Mouse (Mus musculus) heart, postnatal 0 days (tissue): ENCODE measurements around the gene Trip12. TPM values are rescaled to one million over a fixed set of nuclear protein-coding genes. Genes with fewer than 3 reads are reported as not detected.

Experiments
- ATAC-seq: fragments of 200-750 bp; cut with Nextera tagmentation; 2 replicates; pipeline ENCODE4 v1.8.0; 2017; ENCODE audit warnings: low read depth, moderate number of reproducible peaks, moderate library complexity; ENCODE audit not compliant: insufficient read depth
- DNase-seq: peaks from one replicate; pipeline ENCODE4 v3.0.0-alpha.2; 2016; ENCODE audit warnings: low spot score
- H3K27ac ChIP-seq: fragments of 300-500 bp; sonication (generic); 2 replicates; pipeline ENCODE4 v1.5.1; 2014; ENCODE audit warnings: low read depth, mild to moderate bottlenecking
- H3K27me3 ChIP-seq: fragments of 300-500 bp; sonication (generic); 2 replicates; pipeline ENCODE4 v1.6.1; 2014; ENCODE audit warnings: low read length, mixed read lengths; ENCODE audit not compliant: control insufficient read depth, insufficient read depth
- H3K36me3 ChIP-seq: fragments of 300-500 bp; sonication (generic); replicated peaks from 2 replicates; pipeline ENCODE4 v1.6.1; 2014; ENCODE audit warnings: low read length, mixed read lengths; ENCODE audit not compliant: control insufficient read depth, insufficient read depth
- H3K4me1 ChIP-seq: fragments of 300-500 bp; sonication (generic); 2 replicates; pipeline ENCODE4 v1.6.1; 2014; ENCODE audit warnings: antibody characterized with exemption; ENCODE audit not compliant: control insufficient read depth, insufficient read depth
- H3K4me2 ChIP-seq: fragments of 300-500 bp; sonication (generic); 2 replicates; pipeline ENCODE4 v1.6.1; 2014; ENCODE audit warnings: low read depth, mild to moderate bottlenecking, low read length, moderate library complexity
- H3K4me3 ChIP-seq: fragments of 300-500 bp; sonication (generic); 2 replicates; pipeline ENCODE4 v1.5.1; 2014; ENCODE audit warnings: low read depth, low read length
- H3K9ac ChIP-seq: fragments of 300-500 bp; sonication (generic); replicated peaks from 2 replicates; pipeline ENCODE4 v1.6.1; 2014; ENCODE audit warnings: low read depth, low read length, mixed read lengths
- H3K9me3 ChIP-seq: fragments of 300-500 bp; sonication (generic); replicated peaks from 2 replicates; pipeline ENCODE4 v1.6.1; 2016; ENCODE audit warnings: low read length; ENCODE audit not compliant: control insufficient read depth
- CTCF ChIP-seq: IDR thresholded peaks from 2 replicates; pipeline ENCODE4 v1.5.1; 2016; ENCODE audit warnings: antibody characterized with exemption, control low read depth, low read depth
- EP300 ChIP-seq: IDR thresholded peaks from 2 replicates; pipeline ENCODE4 v1.6.1; 2016; ENCODE audit warnings: antibody characterized with exemption, low read depth
- WGBS: fragments of 180-500 bp; shearing (Covaris S2); extraction: QIAGEN DNeasy Blood & Tissue Kit; methylation state at CpG from one replicate; pipeline ENCODE4 v1.1.7; 2014; 5-methylcytosine and 5-hydroxymethylcytosine counted together
- polyA plus RNA-seq: library from polyadenylated mRNA; unstranded; fragments of >200 nt; fragmentation: Nextera tagmentation; extraction: Ambion mirVana; gene quantifications from 2 replicates; pipeline ENCODE4 v1.2.1, GENCODE M21; 2015
- total RNA-seq: library from RNA; depleted of rRNA; stranded (reverse); fragments of >200 nt; gene quantifications from 2 replicates; pipeline ENCODE4 v1.2.3, GENCODE M21; 2014; ENCODE audit warnings: low replicate concordance; rRNA removed

Trip12 gene
- total RNA-seq: 93.7 and 109 TPM in 2 replicates
- 29.6 and 31.5 TPM in 2 replicates for polyA plus RNA-seq

DNA sequence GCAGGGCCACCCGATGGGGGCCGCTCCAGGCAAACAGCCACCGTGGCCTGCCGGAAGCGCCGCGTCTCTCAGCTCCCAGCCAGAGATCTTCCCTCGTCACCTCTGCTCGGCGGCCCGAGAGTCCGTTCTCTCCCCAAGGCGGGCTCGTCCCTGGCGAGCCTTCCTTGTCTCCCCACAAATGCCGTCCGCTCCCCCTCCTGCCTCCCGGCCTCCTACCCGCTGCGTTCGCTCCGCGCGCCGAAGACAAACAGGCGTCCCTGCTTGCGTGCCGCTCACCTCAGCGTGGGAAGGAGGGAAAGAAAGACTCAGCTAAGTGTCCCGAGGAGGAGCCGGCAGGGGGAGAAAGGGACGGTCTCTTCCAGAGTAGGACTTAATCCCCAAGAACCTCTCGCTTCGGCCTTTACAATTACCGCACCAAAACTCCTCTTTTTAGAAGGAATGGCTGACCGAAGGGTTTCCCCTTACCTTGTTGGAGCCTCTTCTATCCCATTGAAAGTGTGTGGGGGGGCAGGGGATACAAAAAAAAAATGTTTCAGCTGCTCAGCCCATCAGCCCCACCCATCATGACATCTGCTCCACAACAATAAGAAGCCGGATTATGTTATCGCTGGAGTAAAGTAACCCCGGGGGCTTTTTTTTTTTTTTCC, at the start of gene Trip12:
Trip12 (minus strand) TSS at position 499 of the 647 bp plus-strand sequence.
- WGBS: under 1% methylated on average over 39 of the region's 39 CpGs
- H3K9me3 ChIP-seq: no peaks in the 10 kb centered on the region
- ATAC-seq: peak; percentile 22

DNA sequence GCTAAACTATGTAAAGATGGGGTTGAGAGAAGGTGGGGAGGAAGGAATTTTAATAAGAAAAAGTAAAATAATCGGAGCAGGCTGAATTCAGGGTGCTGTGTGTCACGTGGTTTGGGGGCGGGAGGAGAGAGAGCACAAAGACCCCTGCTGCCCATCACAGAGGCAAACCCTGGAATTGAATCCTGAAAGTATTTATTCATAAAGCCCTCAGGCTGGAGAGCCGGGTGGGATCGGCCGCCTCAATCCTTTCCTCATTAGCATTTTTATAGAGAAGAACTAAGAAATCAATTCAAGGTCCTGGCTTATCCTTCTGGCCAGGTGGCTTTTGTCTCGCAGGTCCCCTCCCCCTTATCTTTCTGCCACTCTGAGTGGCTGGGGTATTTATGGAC, 49.7 kb upstream of the Trip12 start:
- TF ChIP-seq CTCF: no peak
- TF ChIP-seq EP300: no peak
- H3K9me3 ChIP-seq: no peaks in the 10 kb centered on the region
- H3K27me3 ChIP-seq: no peaks in the 10 kb centered on the region
- H3K4me2 ChIP-seq: no peak overlapping the region
- no peaks in the 10 kb centered on the region for H3K4me1 ChIP-seq
- no peaks in the 10 kb centered on the region for H3K36me3 ChIP-seq
- no peak overlapping the region for H3K27ac ChIP-seq
- H3K9ac ChIP-seq: no peak overlapping the region
- H3K4me3 ChIP-seq: no peak overlapping the region
- 44% methylated on average over 7 of the region's 7 CpGs for WGBS
- DNase-seq (no peak), ATAC-seq (no peak)

More for the DNA sequence above, at the start of gene Trip12:
- H3K9ac ChIP-seq: peak within 1 kb of the TSS; percentile 95
- H3K4me1 ChIP-seq: peaks cover 4% of the 10 kb centered on the region; the same call in 1 of the 2 replicates
- H3K27me3 ChIP-seq: no peaks in the 10 kb centered on the region
- peak within 1 kb of the TSS; percentile 97 for H3K4me3 ChIP-seq
- TF ChIP-seq CTCF (no peak), EP300 (no peak)
- H3K27ac ChIP-seq: peak within 1 kb of the TSS; percentile 98
- peak within 1 kb of the TSS; percentile 85 for H3K4me2 ChIP-seq
- H3K36me3 ChIP-seq: no peaks in the 10 kb centered on the region
- peak; percentile 31 for DNase-seq

DNA sequence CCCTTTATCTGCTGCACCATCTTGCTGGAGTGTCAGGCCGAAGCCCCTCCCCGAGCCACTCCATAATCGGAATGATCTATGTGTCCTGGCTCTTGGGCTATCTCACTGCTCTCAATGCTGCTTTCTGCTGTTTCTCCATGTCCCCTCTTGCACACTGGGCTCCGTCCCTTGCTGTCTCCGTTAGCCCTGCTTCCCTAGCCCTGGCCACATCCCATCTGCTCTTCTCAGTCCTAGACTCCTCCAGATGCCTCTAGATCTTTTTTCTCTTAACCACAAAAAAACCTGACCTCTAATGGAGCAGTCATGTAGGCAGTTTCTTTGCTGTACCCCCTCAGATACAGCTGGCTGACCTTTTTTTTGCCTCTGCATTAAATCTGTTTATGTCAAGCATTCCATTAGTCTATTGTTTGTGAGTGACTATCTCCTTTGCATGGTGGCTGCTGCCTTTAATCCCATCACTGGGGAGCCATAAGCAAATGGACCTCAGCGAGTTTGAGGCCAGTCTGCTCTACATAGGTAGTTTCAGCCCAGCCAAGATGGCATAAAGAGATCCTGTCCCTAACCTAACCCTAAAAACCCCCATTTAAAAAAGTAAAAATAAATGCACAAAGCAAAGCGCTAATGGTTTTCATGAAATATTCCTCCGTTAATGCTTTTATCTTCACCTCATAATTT, 49.2 kb upstream of the Trip12 start:
- no peak overlapping the region for H3K9ac ChIP-seq
- no peaks in the 10 kb centered on the region for H3K27me3 ChIP-seq
- H3K4me2 ChIP-seq: no peak overlapping the region
- no peak for ATAC-seq
- no peak for DNase-seq
- TF ChIP-seq CTCF (no peak), EP300 (no peak)
- no peak overlapping the region for H3K4me3 ChIP-seq
- H3K9me3 ChIP-seq: no peaks in the 10 kb centered on the region
- H3K4me1 ChIP-seq: no peaks in the 10 kb centered on the region
- H3K36me3 ChIP-seq: no peaks in the 10 kb centered on the region
- H3K27ac ChIP-seq: no peak overlapping the region
- WGBS: 58% methylated on average over 8 of the region's 8 CpGs

DNA sequence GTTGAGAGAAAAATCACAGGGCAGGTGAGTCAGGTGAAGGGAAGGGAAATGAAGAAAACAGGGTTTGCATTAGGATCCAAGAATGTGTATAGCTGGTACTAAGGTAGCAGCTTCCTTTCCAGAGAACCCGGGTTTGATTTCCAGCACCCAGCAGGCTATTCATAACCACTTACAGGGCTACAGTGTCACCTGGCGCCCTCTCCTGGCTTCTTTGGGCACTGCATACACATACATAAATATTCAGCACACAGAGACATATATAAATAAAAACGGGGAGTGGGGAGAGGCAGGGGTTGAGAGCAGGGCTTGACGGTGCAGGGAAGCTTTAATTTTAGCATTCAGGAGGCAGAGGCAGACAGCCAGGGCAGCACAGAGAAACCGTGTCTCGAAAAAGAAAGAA, 45.6 kb upstream of the Trip12 start:
- TF ChIP-seq CTCF: no peak
- TF ChIP-seq EP300: no peak
- Histone ChIP-seq H3K9me3 (no peaks in the 10 kb centered on the region), H3K9ac (no peak overlapping the region), H3K4me1 (no peaks in the 10 kb centered on the region), H3K27me3 (no peaks in the 10 kb centered on the region), H3K27ac (no peak overlapping the region), H3K36me3 (no peaks in the 10 kb centered on the region), H3K4me2 (no peak overlapping the region), H3K4me3 (no peak overlapping the region)
- DNase-seq (no peak), ATAC-seq (no peak)
- WGBS: 87% methylated on average over 6 of the region's 6 CpGs

DNA sequence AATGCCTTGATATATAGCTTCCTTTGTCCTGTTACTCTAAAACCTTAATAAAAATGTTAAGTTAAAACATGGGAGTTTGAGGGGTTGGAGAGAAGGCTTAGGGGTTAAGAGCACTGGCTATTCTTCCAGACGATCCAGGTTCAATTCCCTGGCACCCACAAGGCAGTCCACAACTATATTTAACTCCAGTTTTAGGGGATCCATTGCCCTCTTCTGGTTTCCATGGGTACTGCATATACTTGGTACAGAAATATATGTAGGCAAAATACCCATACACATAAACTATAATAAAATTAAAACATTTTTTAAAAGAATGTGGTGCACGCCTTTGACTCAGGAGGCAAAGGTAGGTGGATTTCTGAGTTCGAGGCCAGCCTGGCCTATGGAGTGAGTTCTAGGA, 44.9 kb upstream of the Trip12 start:
- no peaks in the 10 kb centered on the region for H3K4me1 ChIP-seq
- DNase-seq (no peak), ATAC-seq (no peak)
- no peaks in the 10 kb centered on the region for H3K36me3 ChIP-seq
- no peak for TF ChIP-seq CTCF
- TF ChIP-seq EP300: no peak
- H3K27me3 ChIP-seq: no peaks in the 10 kb centered on the region
- 82% methylated on average over 3 of the region's 3 CpGs for WGBS
- H3K4me3 ChIP-seq: no peak overlapping the region
- no peak overlapping the region for H3K27ac ChIP-seq
- H3K9ac ChIP-seq: no peak overlapping the region
- no peaks in the 10 kb centered on the region for H3K9me3 ChIP-seq
- no peak overlapping the region for H3K4me2 ChIP-seq
